Mouse (Mus musculus): ENCODE measurements at regions not wholly inside any gene's neighbourhood (a gene's known extent, or its start where the extent isn't known, plus 50 kb on each side); places are given as distances from the start of the nearest gene placed in this dataset.

DNA sequence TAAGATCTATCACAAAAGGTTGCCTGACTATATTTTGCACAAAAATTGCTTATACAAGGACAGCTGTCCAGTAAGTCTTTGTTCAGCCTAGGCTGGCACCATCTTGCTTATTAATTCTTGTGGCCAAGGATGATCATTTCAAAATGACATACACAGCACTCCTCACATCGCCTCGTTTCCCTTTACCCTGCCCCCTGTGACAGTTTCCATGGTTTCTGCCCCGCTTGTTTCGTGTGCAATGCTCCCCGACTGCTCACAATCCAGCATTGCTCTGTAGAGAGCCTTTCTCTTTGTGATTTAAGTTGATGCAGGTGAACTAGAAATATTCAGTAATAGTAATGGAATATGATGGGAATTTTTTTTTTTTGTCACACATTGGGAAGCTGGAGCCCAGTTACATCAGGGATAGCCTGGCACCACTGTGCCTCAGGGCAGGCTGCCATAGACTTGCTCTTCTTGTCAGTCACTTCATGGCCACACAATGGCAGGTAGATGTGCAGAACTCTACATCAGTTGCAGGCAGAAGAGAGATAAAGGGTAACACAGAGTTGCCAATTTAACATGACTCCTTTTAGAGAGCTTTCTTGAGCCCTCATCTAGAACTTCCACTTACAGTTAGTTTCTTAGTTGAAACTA is 90.6 kb upstream of the Foxn2 start:
- TF ChIP-seq CTCF (IDR thresholded peaks at IDR 0.05; ENCODE audit: low read depth, low read length) (no peak), POLR2A (IDR thresholded peaks at IDR 0.05; ENCODE audit: borderline replicate concordance, low read depth, low read length) (no peak)
